Mouse (Mus musculus) kidney, embryonic 16.5 days (tissue): ENCODE data around the gene H2-DMa. TPM values are rescaled to one million over a fixed set of nuclear protein-coding genes. Genes with fewer than 3 reads are reported as not detected.
A peak's percentile ranks its signal among the peaks of the same experiment; 100 is the strongest.

Source experiments
- ATAC-seq: fragments of 200-750 bp; cut with Nextera tagmentation; 2 replicates; pipeline ENCODE4 v1.8.0; 2017; ENCODE audit warnings: moderate TSS enrichment; ENCODE audit not compliant: low FRiP score, low TSS enrichment
- H3K27ac ChIP-seq: fragments of 300-500 bp; sonication (generic); 2 replicates; pipeline ENCODE4 v1.5.1; 2014; ENCODE audit warnings: low read length
- H3K27me3 ChIP-seq: fragments of 300-500 bp; sonication (generic); 2 replicates; pipeline ENCODE4 v1.6.1; 2014; ENCODE audit warnings: low read length, control low read depth, mixed read lengths; ENCODE audit not compliant: insufficient read depth
- H3K36me3 ChIP-seq: fragments of 300-500 bp; sonication (generic); 2 replicates; pipeline ENCODE4 v1.6.1; 2014; ENCODE audit warnings: low read length, control low read depth, mixed read lengths; ENCODE audit not compliant: insufficient read depth
- H3K4me1 ChIP-seq: fragments of 300-500 bp; sonication (generic); 2 replicates; pipeline ENCODE4 v1.6.1; 2014; ENCODE audit warnings: low read length, control low read depth, mixed read lengths; ENCODE audit not compliant: insufficient read depth
- H3K4me2 ChIP-seq: fragments of 300-500 bp; sonication (generic); replicated peaks from 2 replicates; pipeline ENCODE4 v1.6.1; 2014; ENCODE audit warnings: low read depth, low read length
- H3K4me3 ChIP-seq: fragments of 300-500 bp; sonication (generic); 2 replicates; pipeline ENCODE4 v1.5.1; 2014; ENCODE audit warnings: mild to moderate bottlenecking, low read length
- H3K9ac ChIP-seq: fragments of 300-500 bp; sonication (generic); replicated peaks from 2 replicates; pipeline ENCODE4 v1.6.1; 2014; ENCODE audit warnings: low read length
- H3K9me3 ChIP-seq: fragments of 300-500 bp; sonication (generic); 2 replicates; pipeline ENCODE4 v1.6.1; 2016; ENCODE audit warnings: low read length, control low read depth
- WGBS: fragments of 180-500 bp; shearing (Covaris S2); extraction: QIAGEN DNeasy Blood & Tissue Kit; methylation state at CpG from one replicate; pipeline ENCODE4 v1.1.7; 2014; 5-methylcytosine and 5-hydroxymethylcytosine counted together
- polyA plus RNA-seq: library from polyadenylated mRNA; unstranded; fragments of >200 nt; fragmentation: Nextera tagmentation; extraction: Ambion mirVana; gene quantifications from 2 replicates; pipeline ENCODE4 v1.2.1, GENCODE M21; 2015

The H2-DMa gene
- polyA plus RNA-seq, 1 experiment from 2014 or later: 19.0 TPM

GRCm38 (mm10) chr17:34114114-34114513 lies 5.2 kb upstream of the H2-DMa start:
- H3K4me2 ChIP-seq: no peak overlapping the region
- 88% methylated on average over 7 of the region's 7 CpGs for WGBS
- ATAC-seq: no peak
- no peaks in the 10 kb centered on the region for H3K27me3 ChIP-seq
- peaks cover 89% of the 10 kb centered on the region for H3K36me3 ChIP-seq
- H3K9me3 ChIP-seq: no peaks in the 10 kb centered on the region
- peaks cover 25% of the 10 kb centered on the region for H3K4me1 ChIP-seq
- H3K4me3 ChIP-seq: no peak overlapping the region
- no peak overlapping the region for H3K9ac ChIP-seq
- no peak overlapping the region for H3K27ac ChIP-seq

- Histone ChIP-seq H3K9me3 (no peaks in the 10 kb centered on the region), H3K36me3 (peaks cover 67% of the 10 kb centered on the region), H3K27me3 (no peaks in the 10 kb centered on the region), H3K27ac (no peak overlapping the region), H3K9ac (peak overlapping the region; percentile 93), H3K4me1 (peaks cover 25% of the 10 kb centered on the region), H3K4me2 (peak overlapping the region; percentile 99), H3K4me3 (peak overlapping the region; percentile 100)
- WGBS: 19% methylated on average over 7 of the region's 7 CpGs
- no peak for ATAC-seq
Observed at GRCm38 (mm10) chr17:34116736-34117370, 2.5 kb upstream of the H2-DMa start.

- Histone ChIP-seq H3K4me2 (peak overlapping the region; percentile 99), H3K9me3 (no peaks in the 10 kb centered on the region), H3K4me3 (peak overlapping the region; percentile 100), H3K4me1 (peaks cover 25% of the 10 kb centered on the region), H3K36me3 (peaks cover 60% of the 10 kb centered on the region), H3K27ac (no peak overlapping the region), H3K9ac (peak overlapping the region; percentile 93), H3K27me3 (no peaks in the 10 kb centered on the region)
- WGBS: 0% methylated on average over 5 of the region's 5 CpGs
- no peak for ATAC-seq
Observed at GRCm38 (mm10) chr17:34117421-34118112, 1.8 kb upstream of the H2-DMa start.

- peaks cover 53% of the 10 kb centered on the region for H3K36me3 ChIP-seq
- under 1% methylated on average over 62 of the region's 67 CpGs for WGBS
- ATAC-seq: no peak
- peak overlapping the region; percentile 100 for H3K4me3 ChIP-seq
- peak overlapping the region; percentile 99 for H3K4me2 ChIP-seq
- no peaks in the 10 kb centered on the region for H3K27me3 ChIP-seq
- H3K4me1 ChIP-seq: peaks cover 27% of the 10 kb centered on the region
- H3K9ac ChIP-seq: peak overlapping the region; percentile 93
- no peaks in the 10 kb centered on the region for H3K9me3 ChIP-seq
- peak overlapping the region; percentile 100 for H3K27ac ChIP-seq
Observed at GRCm38 (mm10) chr17:34118113-34118872, 1.0 kb upstream of the H2-DMa start.

GRCm38 (mm10) chr17:34118873-34119248 lies 480 bp upstream of the H2-DMa start:
- H3K9ac ChIP-seq: peak overlapping the region; percentile 93
- H3K4me3 ChIP-seq: peak overlapping the region; percentile 100
- H3K27ac ChIP-seq: peak overlapping the region; percentile 100
- peaks cover 47% of the 10 kb centered on the region for H3K36me3 ChIP-seq
- H3K4me1 ChIP-seq: peaks cover 32% of the 10 kb centered on the region
- H3K4me2 ChIP-seq: peak overlapping the region; percentile 99
- no peaks in the 10 kb centered on the region for H3K9me3 ChIP-seq
- ATAC-seq: no peak; the same call in 1 of the 2 replicates
- H3K27me3 ChIP-seq: no peaks in the 10 kb centered on the region
- WGBS: 0% methylated on average over 37 of the region's 38 CpGs

- H3K4me3 ChIP-seq: peak overlapping the region; percentile 100
Observed at GRCm38 (mm10) chr17:34120180-34120723, 911 bp downstream of the H2-DMa start.

GRCm38 (mm10) chr17:34120814-34121171 lies 1.5 kb downstream of the H2-DMa start:
- Histone ChIP-seq H3K9me3 (no peaks in the 10 kb centered on the region), H3K4me3 (peak overlapping the region; percentile 100), H3K9ac (peak overlapping the region; percentile 99), H3K27ac (peak overlapping the region; percentile 100), H3K4me2 (peak overlapping the region; percentile 66), H3K4me1 (peaks cover 31% of the 10 kb centered on the region), H3K36me3 (peaks cover 28% of the 10 kb centered on the region), H3K27me3 (no peaks in the 10 kb centered on the region)
- WGBS: under 1% methylated on average over 31 of the region's 31 CpGs
- peak; percentile 36 for ATAC-seq

More at GRCm38 (mm10) chr17:34120180-34120723, 911 bp downstream of the H2-DMa start:
- peak overlapping the region; percentile 66 for H3K4me2 ChIP-seq
- no peaks in the 10 kb centered on the region for H3K27me3 ChIP-seq
- H3K36me3 ChIP-seq: peaks cover 33% of the 10 kb centered on the region
- under 1% methylated on average over 29 of the region's 42 CpGs for WGBS
- H3K27ac ChIP-seq: peak overlapping the region; percentile 100
- H3K9ac ChIP-seq: peak overlapping the region; percentile 99
- peaks cover 37% of the 10 kb centered on the region for H3K4me1 ChIP-seq
- H3K9me3 ChIP-seq: no peaks in the 10 kb centered on the region
- peak; percentile 16 for ATAC-seq

- Histone ChIP-seq H3K4me3 (peak overlapping the region; percentile 100), H3K9ac (peak overlapping the region; percentile 99), H3K9me3 (no peaks in the 10 kb centered on the region), H3K4me1 (peaks cover 28% of the 10 kb centered on the region), H3K27me3 (no peaks in the 10 kb centered on the region), H3K27ac (peak overlapping the region; percentile 100), H3K36me3 (peaks cover 24% of the 10 kb centered on the region), H3K4me2 (peak overlapping the region; percentile 66)
- peak; percentile 75 for ATAC-seq
- under 1% methylated on average over 33 of the region's 35 CpGs for WGBS
Observed at GRCm38 (mm10) chr17:34121172-34121878, 2.0 kb downstream of the H2-DMa start.

GRCm38 (mm10) chr17:34121879-34122187 lies 2.5 kb downstream of the H2-DMa start:
- Histone ChIP-seq H3K9me3 (no peaks in the 10 kb centered on the region), H3K4me1 (peaks cover 23% of the 10 kb centered on the region), H3K27ac (peak overlapping the region; percentile 100), H3K4me3 (peak overlapping the region; percentile 100), H3K36me3 (peaks cover 19% of the 10 kb centered on the region), H3K27me3 (no peaks in the 10 kb centered on the region), H3K9ac (peak overlapping the region; percentile 99), H3K4me2 (peak overlapping the region; percentile 66)
- ATAC-seq: no peak
- 0% methylated on average over 8 of the region's 10 CpGs for WGBS
